Mouse (Mus musculus): ENCODE measurements around the gene Ambp. TPM values are rescaled to one million over a fixed set of nuclear protein-coding genes. Genes with fewer than 3 reads are reported as not detected.
A peak's percentile ranks its signal among the peaks of the same experiment; 100 is the strongest.

Gene Ambp
- polyA plus RNA-seq, 1 experiment from 2014 or later, result not detected

- 22% methylated on average over 5 of the region's 5 CpGs for WGBS
- peak; percentile 92 for ATAC-seq (ENCODE audit: low FRiP score)
- H3K27me3 ChIP-seq, result no peaks in the 10 kb centered on the region
Measured at GRCm38 (mm10) chr4:63158961-63159592, 4.5 kb upstream of the Ambp start.

GRCm38 (mm10) chr4:63158192-63158591 is 3.6 kb upstream of the Ambp start:
- Histone ChIP-seq H3K27ac (no peak overlapping the region), H3K9ac (no peak overlapping the region)
- 90% methylated on average over 7 of the region's 7 CpGs for WGBS

More at GRCm38 (mm10) chr4:63158961-63159592, 4.5 kb upstream of the Ambp start:
- H3K27ac ChIP-seq, result no peak overlapping the region
- no peaks in the 10 kb centered on the region for H3K36me3 ChIP-seq
- H3K4me1 ChIP-seq (replicated peaks), result no peaks in the 10 kb centered on the region
- H3K4me3 ChIP-seq, result no peak overlapping the region
- no peak overlapping the region for H3K9ac ChIP-seq
- H3K4me2 ChIP-seq, result no peak overlapping the region
- H3K9me3 ChIP-seq, result no peaks in the 10 kb centered on the region

GRCm38 (mm10) chr4:63156726-63157634 is 2.4 kb upstream of the Ambp start:
- WGBS, result 60% methylated on average over 8 of the region's 8 CpGs
- Histone ChIP-seq H3K9ac (no peak overlapping the region), H3K9me3 (no peaks in the 10 kb centered on the region), H3K4me1 (replicated peaks) (no peaks in the 10 kb centered on the region), H3K27ac (no peak overlapping the region), H3K36me3 (no peaks in the 10 kb centered on the region), H3K4me2 (no peak overlapping the region), H3K4me3 (no peak overlapping the region), H3K27me3 (no peaks in the 10 kb centered on the region)
- ATAC-seq (ENCODE audit: low FRiP score), result no peak

More at GRCm38 (mm10) chr4:63158192-63158591, 3.6 kb upstream of the Ambp start:
- no peaks in the 10 kb centered on the region for H3K36me3 ChIP-seq
- no peaks in the 10 kb centered on the region for H3K9me3 ChIP-seq
- H3K4me1 ChIP-seq (replicated peaks), result no peaks in the 10 kb centered on the region
- ATAC-seq (ENCODE audit: low FRiP score), result no peak
- H3K4me2 ChIP-seq, result no peak overlapping the region
- H3K4me3 ChIP-seq, result no peak overlapping the region
- H3K27me3 ChIP-seq, result no peaks in the 10 kb centered on the region

- Histone ChIP-seq H3K4me3 (no peak overlapping the region), H3K27ac (no peak overlapping the region), H3K36me3 (no peaks in the 10 kb centered on the region), H3K27me3 (no peaks in the 10 kb centered on the region), H3K9ac (no peak overlapping the region), H3K9me3 (no peaks in the 10 kb centered on the region), H3K4me1 (replicated peaks) (no peaks in the 10 kb centered on the region), H3K4me2 (no peak overlapping the region)
- ATAC-seq (ENCODE audit: low FRiP score), result no peak
- 71% methylated on average over 2 of the region's 2 CpGs for WGBS
Measured at GRCm38 (mm10) chr4:63155596-63155995, 997 bp upstream of the Ambp start.

- H3K4me2 ChIP-seq, result no peak overlapping the region
Measured at GRCm38 (mm10) chr4:63154028-63154427, 571 bp downstream of the Ambp start.

DNA sequence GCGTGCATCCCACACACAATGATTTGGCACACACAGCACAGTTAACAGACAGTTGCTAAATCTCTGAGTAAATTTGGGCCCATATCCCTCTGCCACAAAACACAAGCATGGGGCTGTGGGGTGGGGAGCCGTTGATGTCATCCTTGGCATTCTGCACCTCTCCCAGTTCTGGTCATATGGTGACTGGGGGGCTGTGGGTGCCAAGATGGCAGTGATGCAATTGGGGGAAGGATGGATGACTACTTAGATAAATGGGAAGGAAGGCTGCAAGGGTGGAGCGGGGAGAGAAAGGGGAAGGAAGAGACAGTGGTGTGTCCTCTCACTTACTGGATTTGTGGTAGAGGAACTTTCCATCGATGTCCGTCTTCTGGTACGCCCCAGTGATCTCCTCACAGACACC is 3.5 kb downstream of the Ambp start:
- no peaks in the 10 kb centered on the region for H3K27me3 ChIP-seq
- H3K36me3 ChIP-seq, result no peaks in the 10 kb centered on the region; the same call in 1 of the 2 replicates
- 0 out of 2 replicates have a peak, but pooled peaks cover 4% of the 10 kb centered on the region for H3K9me3 ChIP-seq
- H3K4me2 ChIP-seq, result no peak overlapping the region
- no peak overlapping the region for H3K27ac ChIP-seq
- no peak overlapping the region for H3K9ac ChIP-seq
- no peaks in the 10 kb centered on the region for H3K4me1 ChIP-seq (replicated peaks)
- no peak for ATAC-seq (ENCODE audit: low FRiP score)
- WGBS, result 95% methylated on average over 6 of the region's 6 CpGs
- no peak overlapping the region for H3K4me3 ChIP-seq

More at GRCm38 (mm10) chr4:63154028-63154427, 571 bp downstream of the Ambp start:
- H3K4me3 ChIP-seq, result no peak overlapping the region
- WGBS, result 59% methylated on average over 4 of the region's 4 CpGs
- ATAC-seq (ENCODE audit: low FRiP score), result no peak
- H3K9ac ChIP-seq, result no peak overlapping the region
- H3K27ac ChIP-seq, result no peak overlapping the region
- no peaks in the 10 kb centered on the region for H3K4me1 ChIP-seq (replicated peaks)
- H3K27me3 ChIP-seq, result no peaks in the 10 kb centered on the region
- no peaks in the 10 kb centered on the region for H3K9me3 ChIP-seq
- no peaks in the 10 kb centered on the region for H3K36me3 ChIP-seq

GRCm38 (mm10) chr4:63147268-63147667 is 7.3 kb downstream of the Ambp start:
- Histone ChIP-seq H3K4me3 (no peak overlapping the region), H3K4me2 (no peak overlapping the region), H3K4me1 (replicated peaks) (no peaks in the 10 kb centered on the region), H3K27ac (no peak overlapping the region), H3K36me3 (no peaks in the 10 kb centered on the region; the same call in 1 of the 2 replicates), H3K9me3 (0 out of 2 replicates have a peak, but pooled peaks cover 4% of the 10 kb centered on the region), H3K27me3 (no peaks in the 10 kb centered on the region), H3K9ac (no peak overlapping the region)
- 96% methylated on average over 6 of the region's 6 CpGs for WGBS
- no peak for ATAC-seq (ENCODE audit: low FRiP score)

DNA sequence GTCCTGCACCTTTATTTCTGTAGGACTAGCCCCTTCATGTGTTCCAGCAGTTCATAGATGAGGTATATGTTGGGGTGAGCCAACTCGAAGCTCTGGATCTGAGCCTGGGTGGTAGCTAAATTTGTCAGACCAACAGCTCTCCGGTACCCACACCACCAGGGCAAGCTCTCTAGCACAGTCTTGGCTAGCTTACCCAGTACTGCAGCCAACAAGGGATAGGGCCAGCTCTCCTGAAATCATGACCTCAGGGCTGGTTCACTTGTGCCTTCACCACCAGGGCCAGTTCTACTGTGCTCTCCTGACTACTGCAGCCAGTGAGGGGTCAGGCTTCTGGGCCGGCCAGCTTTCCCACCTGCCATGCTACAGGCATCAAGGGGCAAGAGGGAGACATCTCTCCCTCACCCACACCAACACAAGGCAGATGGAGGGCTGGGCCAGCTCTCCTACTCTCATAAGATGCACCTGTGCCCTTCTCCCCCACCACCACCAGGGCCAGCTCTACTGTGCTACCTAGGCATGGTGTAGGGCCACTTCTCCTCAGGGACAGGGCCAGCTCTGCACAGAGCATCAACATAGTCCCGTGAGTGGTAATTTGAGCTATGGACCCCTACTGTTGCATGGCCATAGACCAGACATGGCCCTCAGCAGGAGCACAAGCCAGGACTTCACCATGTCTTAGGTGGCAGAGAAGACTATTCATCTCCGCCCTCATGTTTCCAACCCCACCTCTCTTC is 24.5 kb downstream of the Ambp start:
- ATAC-seq (ENCODE audit: low FRiP score), result peak; percentile 28; the same call in 1 of the 2 replicates
- no peak overlapping the region for H3K4me2 ChIP-seq

GRCm38 (mm10) chr4:63124861-63125466 is 29.6 kb downstream of the Ambp start:
- H3K4me1 ChIP-seq (replicated peaks), result no peaks in the 10 kb centered on the region
- no peaks in the 10 kb centered on the region for H3K27me3 ChIP-seq
- no peak overlapping the region for H3K4me2 ChIP-seq
- no peak overlapping the region; the same call in 1 of the 2 replicates for H3K27ac ChIP-seq
- WGBS, result 83% methylated on average over 8 of the region's 8 CpGs
- no peak overlapping the region for H3K9ac ChIP-seq
- no peaks in the 10 kb centered on the region for H3K9me3 ChIP-seq
- peaks cover 49% of the 10 kb centered on the region for H3K36me3 ChIP-seq
- H3K4me3 ChIP-seq, result no peak overlapping the region
- ATAC-seq (ENCODE audit: low FRiP score), result no peak

More for the DNA sequence above, 24.5 kb downstream of the Ambp start:
- Histone ChIP-seq H3K27me3 (no peaks in the 10 kb centered on the region), H3K27ac (no peak overlapping the region), H3K36me3 (peaks cover 64% of the 10 kb centered on the region), H3K4me1 (replicated peaks) (no peaks in the 10 kb centered on the region), H3K9me3 (no peaks in the 10 kb centered on the region), H3K9ac (no peak overlapping the region), H3K4me3 (no peak overlapping the region)
- WGBS, result 93% methylated on average over 5 of the region's 5 CpGs

DNA sequence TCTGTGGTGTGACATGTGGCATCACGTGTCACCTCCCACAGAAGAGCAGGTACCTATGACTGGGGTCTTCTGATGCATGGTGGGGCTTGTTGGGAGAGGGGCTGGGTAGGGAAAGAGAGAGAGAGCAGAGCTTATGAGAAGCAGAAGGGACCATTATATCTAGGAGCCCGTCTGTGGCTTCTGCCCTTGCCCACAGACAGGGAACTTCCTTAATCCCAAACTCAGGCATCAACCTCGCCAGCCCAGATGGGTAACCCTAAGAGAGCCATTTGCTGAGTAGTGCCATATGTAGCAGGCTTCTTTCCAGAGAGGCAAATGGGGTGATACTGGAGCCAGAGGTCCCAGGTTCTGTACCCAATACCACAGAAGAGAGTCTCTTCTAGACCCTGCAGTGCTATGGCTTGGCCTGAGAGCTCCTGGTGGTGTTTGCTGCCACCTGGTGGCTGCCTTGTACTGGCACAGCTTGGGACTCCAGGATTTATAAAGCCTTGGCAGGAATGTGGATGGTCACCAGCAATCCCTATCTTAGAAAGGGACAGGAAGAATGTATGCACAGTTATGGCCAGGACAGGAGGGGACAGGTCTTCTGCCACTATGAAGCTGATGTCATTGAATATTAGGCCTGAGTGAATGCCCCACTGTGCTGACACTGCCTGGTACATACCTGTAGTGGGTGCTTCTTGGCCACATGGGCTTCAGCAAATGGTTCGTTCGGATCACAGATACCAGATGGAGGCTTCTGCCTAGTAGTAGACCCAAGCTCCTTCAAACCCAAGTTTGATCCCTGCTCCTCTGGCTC is 35.8 kb downstream of the Ambp start:
- no peaks in the 10 kb centered on the region for H3K27me3 ChIP-seq
- no peak overlapping the region for H3K9ac ChIP-seq
- WGBS, result 94% methylated on average over 5 of the region's 5 CpGs
- H3K36me3 ChIP-seq, result peaks cover 65% of the 10 kb centered on the region
- H3K4me2 ChIP-seq, result no peak overlapping the region
- H3K9me3 ChIP-seq, result no peaks in the 10 kb centered on the region
- no peaks in the 10 kb centered on the region for H3K4me1 ChIP-seq (replicated peaks)
- H3K4me3 ChIP-seq, result no peak overlapping the region
- peak; percentile 89 for ATAC-seq (ENCODE audit: low FRiP score)
- H3K27ac ChIP-seq, result peak overlapping the region; percentile 23; the same call in 1 of the 2 replicates

GRCm38 (mm10) chr4:63105651-63106050 is 48.9 kb downstream of the Ambp start:
- peaks cover 45% of the 10 kb centered on the region for H3K36me3 ChIP-seq
- 98% methylated on average over 8 of the region's 8 CpGs for WGBS
- no peak overlapping the region for H3K4me3 ChIP-seq
- no peaks in the 10 kb centered on the region for H3K9me3 ChIP-seq
- no peaks in the 10 kb centered on the region for H3K27me3 ChIP-seq
- no peaks in the 10 kb centered on the region for H3K4me1 ChIP-seq (replicated peaks)
- ATAC-seq (ENCODE audit: low FRiP score), result no peak
- H3K4me2 ChIP-seq, result no peak overlapping the region
- H3K9ac ChIP-seq, result no peak overlapping the region
- H3K27ac ChIP-seq, result no peak overlapping the region
